Mouse (Mus musculus) spleen, adult 2 months (tissue): ENCODE measurements around the gene Preb.

ENCODE experiments used
- CTCF ChIP-seq: fragments of 200-500 bp; IDR thresholded peaks from 2 replicates; pipeline ENCODE4 v1.5.1; 2011; ENCODE audit warnings: mild to moderate bottlenecking, inconsistent platforms; ENCODE audit not compliant: insufficient read depth, insufficient read length, insufficient replicate concordance; ENCODE audit errors: extremely low read depth
- POLR2A ChIP-seq: fragments of 200-500 bp; IDR thresholded peaks from 2 replicates; pipeline ENCODE4 v1.6.1; 2011; ENCODE audit warnings: low read depth, low read length, inconsistent platforms

GRCm38 (mm10) chr5:30910481-30910880 is 49.7 kb downstream of the Preb start:
- TF ChIP-seq CTCF (no peak), POLR2A (no peak)
